Mouse (Mus musculus) testis, adult 2 months (tissue): ENCODE results near the gene Itgae.

Experiments used
- CTCF ChIP-seq: fragments of 200-500 bp; IDR thresholded peaks from 2 replicates; pipeline ENCODE4 v1.5.1; 2012; ENCODE audit warnings: low read depth, mild to moderate bottlenecking, inconsistent platforms, low read length, moderate library complexity; ENCODE audit not compliant: control insufficient read depth, insufficient read depth, insufficient replicate concordance
- POLR2A ChIP-seq: fragments of 200-500 bp; IDR thresholded peaks from 2 replicates; pipeline ENCODE4 v1.6.1; 2012; ENCODE audit warnings: low read depth, mild to moderate bottlenecking, inconsistent platforms, low read length, moderate library complexity; ENCODE audit not compliant: control insufficient read depth

DNA sequence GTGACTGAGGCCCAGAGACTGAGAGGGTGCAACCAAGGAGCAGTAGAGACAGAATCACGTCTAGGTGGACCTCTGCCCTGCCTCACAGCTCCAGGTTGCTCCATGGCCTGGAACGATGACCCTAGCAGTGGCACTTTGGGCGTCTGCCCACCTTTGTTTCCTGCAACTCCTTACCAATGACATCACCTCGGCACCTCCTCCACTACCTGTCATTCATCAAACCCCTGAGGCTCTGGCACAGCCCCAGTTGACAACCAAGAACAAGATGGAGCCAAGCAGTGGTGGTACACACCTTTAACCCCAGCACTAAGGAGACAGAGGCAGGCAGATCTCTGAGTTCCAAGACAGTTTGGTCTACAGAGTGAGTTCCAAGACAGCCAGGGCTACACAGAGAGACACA, 1.7 kb downstream of the Itgae start:
- TF ChIP-seq CTCF (no peak), POLR2A (no peak)
